Mouse (Mus musculus) adrenal gland, postnatal 25 days (tissue): Measurements from ENCODE around the gene Glod5. TPM values are rescaled to one million over a fixed set of nuclear protein-coding genes. Genes with fewer than 3 reads are reported as not detected.

Experiments
- DNase-seq: peaks from one replicate; pipeline ENCODE4 v3.0.0; 2021; ENCODE audit warnings: mixed read lengths
- total RNA-seq: library from RNA; stranded (reverse); gene quantifications from 2 replicates; pipeline ENCODE4 v1.2.3, GENCODE M21; 2021

The Glod5 gene
- total RNA-seq, 1 experiment from 2014 or later: not detected

DNA sequence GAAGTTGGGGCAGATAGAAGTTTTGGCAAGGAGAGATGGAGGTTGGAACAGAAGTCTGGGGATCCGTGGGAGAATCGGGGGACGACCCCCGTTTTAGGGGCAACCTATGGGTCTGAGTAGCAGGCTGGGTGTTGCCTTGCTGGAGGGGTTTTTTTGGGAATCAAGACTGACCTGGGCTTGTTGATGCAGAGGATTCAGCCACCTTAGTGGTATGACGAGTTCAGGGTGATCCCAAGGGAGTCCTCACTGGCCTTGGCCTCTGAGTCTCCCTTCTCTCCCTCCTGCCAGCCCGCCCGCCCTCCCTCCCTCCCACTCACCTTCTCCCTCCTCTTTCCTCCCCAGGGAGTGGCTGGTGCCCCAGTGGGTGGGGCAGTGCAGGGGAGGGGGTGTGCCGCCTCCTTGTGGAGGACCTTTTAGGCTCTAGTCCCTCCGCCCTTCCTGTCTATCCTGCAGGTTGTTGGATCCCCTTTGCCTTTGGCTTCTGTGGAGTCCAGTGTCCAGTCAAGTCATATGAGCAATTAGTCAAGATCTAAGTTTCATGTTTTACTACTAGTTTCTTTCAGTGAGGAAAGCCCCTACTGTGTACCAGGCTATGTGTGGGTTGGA, 50.6 kb downstream of the Glod5 start:
- DNase-seq: no peak

DNA sequence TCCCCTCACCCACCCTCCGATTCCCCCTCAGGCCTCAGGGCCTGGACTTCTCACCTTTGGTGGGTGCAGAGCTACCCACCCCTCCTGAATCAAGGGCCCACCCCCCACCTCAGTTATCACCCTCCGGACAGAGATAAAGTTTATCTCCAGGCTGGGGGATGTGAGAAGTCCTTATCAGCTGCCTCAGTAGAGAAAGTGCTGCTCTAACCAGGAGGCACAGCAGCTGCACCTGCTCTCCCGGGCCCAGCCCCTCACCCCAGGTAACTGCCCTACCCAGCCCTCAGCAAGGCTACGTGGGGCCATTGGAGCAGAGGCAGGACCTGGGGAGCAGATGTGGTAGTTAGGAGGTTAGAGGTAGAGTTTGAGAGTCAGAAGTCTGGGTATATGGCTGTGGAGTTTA, 52.1 kb downstream of the Glod5 start:
- no peak for DNase-seq

DNA sequence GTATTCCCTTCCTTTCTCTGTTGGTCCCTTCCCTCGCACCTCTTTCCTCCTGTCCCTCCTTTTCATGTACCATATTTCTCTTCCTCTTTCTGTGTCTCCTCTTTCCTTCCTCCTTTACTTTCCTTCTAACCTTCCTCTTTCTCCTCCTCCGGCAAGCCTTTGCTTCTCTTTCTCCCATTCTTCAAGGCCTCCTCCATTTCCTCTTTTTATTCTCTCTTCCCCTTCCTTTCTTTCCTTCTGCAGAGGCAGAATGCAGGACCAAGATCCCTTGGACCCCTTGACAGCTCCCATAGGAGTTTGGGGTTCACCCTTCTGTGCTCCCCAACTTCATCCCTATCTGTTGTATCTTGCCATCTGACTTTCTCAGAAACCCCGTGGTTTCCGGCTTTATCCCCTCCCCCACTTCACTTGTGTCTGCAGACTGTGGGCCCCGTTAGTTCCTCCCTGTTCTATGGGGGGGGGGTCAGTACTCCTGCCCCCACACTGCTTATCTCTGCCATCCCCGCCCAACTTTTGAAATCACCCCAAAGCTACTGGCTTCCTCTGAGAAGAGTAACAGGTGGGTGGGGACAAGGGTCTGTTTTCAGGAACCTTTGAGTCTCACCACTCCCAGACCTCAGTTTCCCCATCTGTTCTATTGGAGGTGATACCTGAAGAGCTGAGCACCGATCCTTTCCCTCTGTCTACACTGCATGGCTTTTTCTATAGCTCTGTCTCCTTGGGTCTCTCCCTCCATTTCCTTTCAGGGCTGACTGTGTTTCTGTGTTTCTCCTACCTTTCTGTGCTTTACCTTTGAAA, 54.3 kb downstream of the Glod5 start:
- no peak for DNase-seq

DNA sequence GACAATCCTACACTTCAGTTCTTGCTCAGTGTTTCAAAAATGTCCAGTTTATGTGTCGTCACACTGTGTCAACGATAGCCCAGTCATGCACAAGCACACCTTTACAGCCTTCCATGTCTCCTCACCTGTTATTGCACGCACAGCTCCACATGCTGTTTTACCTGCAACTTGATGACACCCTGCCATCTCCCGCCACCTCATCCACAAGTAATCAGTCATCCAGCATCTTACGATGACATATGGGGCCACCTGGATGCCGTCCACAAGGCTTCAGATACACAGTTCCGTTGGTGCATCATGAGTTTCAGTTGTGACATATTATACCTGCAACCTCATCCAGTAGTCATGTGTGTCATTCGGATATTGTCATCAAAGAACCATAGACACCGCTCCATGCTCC, 59.4 kb downstream of the Glod5 start:
- no peak for DNase-seq

Other genes with a start within 250 kb of the Glod5 start
- gene Gripap1, start 228.7 kb downstream of the Glod5 start, total RNA-seq: 61.2 and 64.9 TPM in 2 replicates
- gene Kcnd1, start 196.2 kb downstream of the Glod5 start, total RNA-seq: 1.0 and 1.2 TPM in 2 replicates
- 74.6 and 83.3 TPM in 2 replicates for gene Otud5, start 177.1 kb downstream of the Glod5 start, total RNA-seq
- 11.1 and 12.3 TPM in 2 replicates for gene Pim2, start 140.2 kb downstream of the Glod5 start, total RNA-seq
- 43.1 and 81.5 TPM in 2 replicates for gene Slc35a2, start 134.5 kb downstream of the Glod5 start, total RNA-seq
- 118 and 127 TPM in 2 replicates for gene Pqbp1, start 119.2 kb downstream of the Glod5 start, total RNA-seq
- 114 and 134 TPM in 2 replicates for gene Timm17b, start 119.1 kb downstream of the Glod5 start, total RNA-seq
- not detected in 2 replicates for gene Gm10491, start 110.7 kb downstream of the Glod5 start, total RNA-seq
- gene Gm10490, start 109.0 kb downstream of the Glod5 start, total RNA-seq: 1.9 TPM in 1 of 2 replicates, not detected in the other
- 39.1 and 47.5 TPM in 2 replicates for gene Pcsk1n, start 98.7 kb downstream of the Glod5 start, total RNA-seq
- not detected in 2 replicates for gene Eras, start 89.9 kb downstream of the Glod5 start, total RNA-seq
- 17.9 and 26.7 TPM in 2 replicates for gene Hdac6, start 70.6 kb downstream of the Glod5 start, total RNA-seq
- gene Gata1, start 40.4 kb downstream of the Glod5 start, total RNA-seq: not detected in 2 replicates
- 14.7 and 17.7 TPM in 2 replicates for gene Suv39h1, start 56.3 kb upstream of the Glod5 start, total RNA-seq
- 0.71 and 1.2 TPM in 2 replicates for gene Was, start 72.0 kb upstream of the Glod5 start, total RNA-seq
- 71.8 and 74.9 TPM in 2 replicates for gene Wdr13, start 114.4 kb upstream of the Glod5 start, total RNA-seq
- gene Rbm3, start 127.4 kb upstream of the Glod5 start, total RNA-seq: 78.5 and 115 TPM in 2 replicates
- 9.3 and 9.4 TPM in 2 replicates for gene Tbc1d25, start 157.7 kb upstream of the Glod5 start, total RNA-seq
- gene Ebp, start 175.0 kb upstream of the Glod5 start, total RNA-seq: 98.4 and 113 TPM in 2 replicates
- 4.6 and 7.0 TPM in 2 replicates for gene Porcn, start 188.0 kb upstream of the Glod5 start, total RNA-seq
- gene Ftsj1, start 233.9 kb upstream of the Glod5 start, total RNA-seq: 20.7 and 27.3 TPM in 2 replicates